Mouse (Mus musculus) spleen, adult 2 months (tissue): ENCODE results near the gene Cep164. TPM values are rescaled to one million over a fixed set of nuclear protein-coding genes. Genes with fewer than 3 reads are reported as not detected.

ENCODE experiments used
- DNase-seq, 2 experiments: peaks; one replicate each; pipeline versions ENCODE4 v3.0.0 to v3.0.0-alpha.2; 2012 to 2021; ENCODE audit warnings: low spot score in 2 of 2, low read depth in 1 of 2
- H3K27ac ChIP-seq: fragments of 200-500 bp; 2 replicates; pipeline ENCODE4 v1.5.1; 2012; ENCODE audit warnings: low read length, inconsistent platforms; ENCODE audit not compliant: insufficient read depth
- H3K27me3 ChIP-seq: fragments of 200-500 bp; 2 replicates; pipeline ENCODE4 v1.6.1; 2012; ENCODE audit warnings: mild to moderate bottlenecking, moderate library complexity, low read length, inconsistent platforms; ENCODE audit not compliant: control insufficient read depth, insufficient read depth
- H3K36me3 ChIP-seq: fragments of 200-500 bp; 2 replicates; pipeline ENCODE4 v1.6.1; 2012; ENCODE audit warnings: mild to moderate bottlenecking, low read length, inconsistent platforms; ENCODE audit not compliant: control insufficient read depth, insufficient read depth
- H3K4me1 ChIP-seq: fragments of 200-500 bp; 2 replicates; pipeline ENCODE4 v1.6.1; 2011; ENCODE audit warnings: inconsistent platforms; ENCODE audit not compliant: control insufficient read depth, insufficient read depth, insufficient read length
- H3K4me3 ChIP-seq: fragments of 200-500 bp; 2 replicates; pipeline ENCODE4 v1.5.1; 2011; ENCODE audit warnings: mild to moderate bottlenecking, inconsistent platforms; ENCODE audit not compliant: insufficient read depth, insufficient read length; ENCODE audit errors: extremely low read depth
- CTCF ChIP-seq: fragments of 200-500 bp; IDR thresholded peaks from 2 replicates; pipeline ENCODE4 v1.5.1; 2011; ENCODE audit warnings: mild to moderate bottlenecking, inconsistent platforms; ENCODE audit not compliant: insufficient read depth, insufficient read length, insufficient replicate concordance; ENCODE audit errors: extremely low read depth
- POLR2A ChIP-seq: fragments of 200-500 bp; IDR thresholded peaks from 2 replicates; pipeline ENCODE4 v1.6.1; 2011; ENCODE audit warnings: low read depth, low read length, inconsistent platforms
- WGBS: fragments of 180-500 bp; shearing (Covaris S2); methylation state at CpG from one replicate; pipeline ENCODE4 v1.1.7; 2018; 5-methylcytosine and 5-hydroxymethylcytosine counted together
- polyA plus RNA-seq: library from polyadenylated mRNA; depleted of rRNA; stranded (reverse); fragments of >200 nt; gene quantifications from 2 replicates; pipeline ENCODE4 v1.2.3, GENCODE M21; 2012; rRNA removed

The Cep164 gene
- polyA plus RNA-seq, 1 experiment = 19.6 TPM

DNA sequence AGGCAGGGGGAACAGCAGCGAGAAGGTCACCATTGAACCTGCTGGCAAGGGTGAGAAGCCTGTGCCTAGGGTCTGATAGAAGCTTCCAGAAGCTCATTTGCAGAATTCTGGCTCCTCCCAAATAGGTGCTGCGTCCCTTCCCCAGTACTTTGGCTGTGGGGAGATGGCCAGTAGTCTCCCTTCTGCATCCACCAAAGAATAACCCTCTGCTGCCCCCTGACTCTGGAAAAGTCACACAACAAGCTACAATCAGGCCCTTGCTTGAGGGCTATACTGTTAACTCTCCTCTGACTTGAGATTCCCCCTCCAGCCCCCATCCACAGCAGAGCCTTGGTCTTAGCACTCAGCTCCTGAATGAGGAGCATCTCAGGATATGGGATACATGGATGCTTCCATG lies 87.9 kb downstream of the Cep164 start:
- Histone ChIP-seq H3K27me3 (no peaks in the 10 kb centered on the region), H3K36me3 (no peaks in the 10 kb centered on the region), H3K4me3 (no peak overlapping the region), H3K4me1 (no peaks in the 10 kb centered on the region), H3K27ac (no peak overlapping the region)
- TF ChIP-seq POLR2A (no peak), CTCF (no peak)
- WGBS = 60% methylated on average over 2 of the region's 2 CpGs
- no peak for DNase-seq

GRCm38 (mm10) chr9:45739702-45740583 lies 88.5 kb downstream of the Cep164 start:
- no peaks in the 10 kb centered on the region for H3K36me3 ChIP-seq
- TF ChIP-seq POLR2A (no peak), CTCF (no peak)
- no peak overlapping the region for H3K27ac ChIP-seq
- no peak overlapping the region for H3K4me3 ChIP-seq
- H3K27me3 ChIP-seq = no peaks in the 10 kb centered on the region
- WGBS = 73% methylated on average over 17 of the region's 17 CpGs
- no peak for DNase-seq
- no peaks in the 10 kb centered on the region for H3K4me1 ChIP-seq

DNA sequence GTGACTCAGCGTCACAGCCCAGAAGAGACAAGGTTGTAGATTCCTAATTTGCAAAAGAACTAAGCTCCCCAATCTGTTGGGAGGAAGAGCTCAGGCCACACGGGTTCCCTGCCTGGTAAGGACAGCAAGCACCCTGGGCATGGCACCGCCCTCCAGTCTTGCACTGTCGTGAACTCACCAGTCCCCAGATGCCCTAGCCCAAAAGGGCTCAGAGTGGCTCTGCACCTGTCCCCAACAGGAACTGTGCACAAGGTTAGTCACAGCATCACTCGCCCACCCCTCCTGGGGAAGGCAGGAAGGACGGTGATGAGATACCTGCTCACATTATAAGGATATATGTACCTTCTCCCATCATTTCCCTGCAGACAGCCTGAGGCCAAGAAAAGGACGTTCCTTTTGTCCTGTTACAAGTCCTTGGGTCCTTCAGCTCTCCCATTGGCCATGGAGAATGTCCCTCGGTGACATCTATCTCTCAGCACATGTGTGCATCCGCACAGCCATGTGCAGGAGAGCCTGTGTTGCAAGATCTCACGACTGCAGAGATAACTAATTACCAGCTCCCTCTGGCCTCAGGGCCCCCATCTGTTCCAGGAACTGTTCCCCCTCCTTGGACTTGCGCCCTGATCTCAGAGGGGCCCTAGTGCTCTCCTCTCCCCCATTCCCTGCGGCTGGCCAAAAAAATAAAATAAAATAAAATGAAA lies 89.3 kb downstream of the Cep164 start:
- Histone ChIP-seq H3K36me3 (no peaks in the 10 kb centered on the region), H3K4me1 (no peaks in the 10 kb centered on the region), H3K27me3 (no peaks in the 10 kb centered on the region), H3K27ac (no peak overlapping the region), H3K4me3 (no peak overlapping the region)
- no peak for TF ChIP-seq POLR2A
- no peak for TF ChIP-seq CTCF
- no peak for DNase-seq
- WGBS = 55% methylated on average over 12 of the region's 12 CpGs

DNA sequence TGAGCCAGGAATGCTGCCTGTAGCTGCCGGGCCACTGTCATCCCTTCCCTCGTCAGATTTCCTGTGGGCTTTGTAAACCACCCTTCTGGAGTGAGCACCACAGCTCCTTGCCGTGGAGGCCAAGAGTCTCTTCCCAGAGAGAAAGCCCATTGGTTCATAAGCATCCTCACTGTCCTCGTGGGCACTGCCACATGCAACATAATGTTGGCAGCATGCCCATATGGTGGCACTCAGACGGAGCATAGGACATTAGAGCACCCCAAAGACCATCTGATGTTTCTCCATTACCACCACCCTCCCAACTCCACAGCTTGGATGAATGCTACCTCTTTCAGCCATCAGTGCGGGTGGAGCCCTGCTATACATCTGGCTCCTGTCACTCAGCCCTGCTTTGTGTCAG lies 95.2 kb downstream of the Cep164 start:
- H3K4me3 ChIP-seq = no peak overlapping the region
- H3K4me1 ChIP-seq = no peaks in the 10 kb centered on the region
- 57% methylated on average over 6 of the region's 6 CpGs for WGBS
- no peak for DNase-seq
- TF ChIP-seq POLR2A = no peak
- no peak for TF ChIP-seq CTCF
- H3K27me3 ChIP-seq = no peaks in the 10 kb centered on the region
- H3K36me3 ChIP-seq = no peaks in the 10 kb centered on the region
- H3K27ac ChIP-seq = no peak overlapping the region

GRCm38 (mm10) chr9:45731851-45732250 lies 96.6 kb downstream of the Cep164 start:
- H3K27me3 ChIP-seq = no peaks in the 10 kb centered on the region
- H3K36me3 ChIP-seq = no peaks in the 10 kb centered on the region
- no peak for DNase-seq
- no peak overlapping the region for H3K27ac ChIP-seq
- H3K4me1 ChIP-seq = no peaks in the 10 kb centered on the region
- no peak overlapping the region for H3K4me3 ChIP-seq
- 93% methylated on average over 5 of the region's 5 CpGs for WGBS
- no peak for TF ChIP-seq POLR2A
- no peak for TF ChIP-seq CTCF

- DNase-seq = no peak
- 62% methylated on average over 7 of the region's 7 CpGs for WGBS
- Histone ChIP-seq H3K4me1 (no peaks in the 10 kb centered on the region), H3K27ac (no peak overlapping the region), H3K4me3 (no peak overlapping the region), H3K27me3 (no peaks in the 10 kb centered on the region), H3K36me3 (no peaks in the 10 kb centered on the region)
- TF ChIP-seq CTCF = no peak
- no peak for TF ChIP-seq POLR2A
These were observed 108.5 kb downstream of the Cep164 start for GRCm38 (mm10) chr9:45719997-45720396.

Other genes starting within 250 kb of the Cep164 start
- 6.9 and 8.1 TPM in 2 replicates for gene Bace1, start 9.9 kb upstream of the Cep164 start, polyA plus RNA-seq
- 23.8 and 28.9 TPM in 2 replicates for gene Pcsk7, start 77.8 kb upstream of the Cep164 start, polyA plus RNA-seq
- 7.7 and 9.6 TPM in 2 replicates for gene Rnf214, start 78.2 kb upstream of the Cep164 start, polyA plus RNA-seq
- gene Tagln, start 107.4 kb upstream of the Cep164 start, polyA plus RNA-seq = 103 and 140 TPM in 2 replicates
- 322 and 583 TPM in 2 replicates for gene Sidt2, start 126.6 kb upstream of the Cep164 start, polyA plus RNA-seq
- 10.3 and 12.1 TPM in 2 replicates for gene Pafah1b2, start 184.0 kb upstream of the Cep164 start, polyA plus RNA-seq
- gene Sik3, start 184.1 kb upstream of the Cep164 start, polyA plus RNA-seq = 13.4 and 13.7 TPM in 2 replicates